Mouse (Mus musculus) cerebellum, adult 2 months (tissue): ENCODE data around the gene Tbc1d16. TPM values are rescaled to one million over a fixed set of nuclear protein-coding genes. Genes with fewer than 3 reads are reported as not detected.
A peak's percentile ranks its signal among the peaks of the same experiment; 100 is the strongest.

Source experiments
- DNase-seq, 2 experiments: peaks; one replicate each; pipeline ENCODE4 v3.0.0; 2021
- H3K27ac ChIP-seq: fragments of 200-500 bp; 2 replicates; pipeline ENCODE4 v1.5.1; 2012; ENCODE audit warnings: low read length, control low read depth, inconsistent platforms; ENCODE audit not compliant: insufficient read depth
- H3K27me3 ChIP-seq: fragments of 200-500 bp; 2 replicates; pipeline ENCODE4 v1.6.1; 2012; ENCODE audit warnings: inconsistent platforms, mild to moderate bottlenecking, low read length, moderate library complexity; ENCODE audit not compliant: control insufficient read depth, insufficient read depth
- H3K4me1 ChIP-seq: fragments of 200-500 bp; 2 replicates; pipeline ENCODE4 v1.6.1; 2011; ENCODE audit warnings: low read length; ENCODE audit not compliant: control insufficient read depth, insufficient read depth
- H3K4me3 ChIP-seq: fragments of 200-500 bp; replicated peaks from 2 replicates; pipeline ENCODE3; 2011; ENCODE audit warnings: mild to moderate bottlenecking, low read depth, low read length, control low read depth; ENCODE audit not compliant: insufficient read depth
- CTCF ChIP-seq: fragments of 200-500 bp; IDR thresholded peaks from 2 replicates; pipeline ENCODE4 v1.5.1; 2011; ENCODE audit warnings: low read depth, mild to moderate bottlenecking, control low read depth, low read length, moderate library complexity, borderline replicate concordance; ENCODE audit not compliant: insufficient read depth
- POLR2A ChIP-seq: fragments of 200-500 bp; IDR thresholded peaks from 2 replicates; pipeline ENCODE4 v1.6.1; 2011; ENCODE audit warnings: low read length, control low read depth, borderline replicate concordance; ENCODE audit not compliant: insufficient read depth
- WGBS: fragments of 180-500 bp; shearing (Covaris S2); methylation state at CpG from one replicate; pipeline ENCODE4 v1.1.7; 2018; 5-methylcytosine and 5-hydroxymethylcytosine counted together
- polyA plus RNA-seq: library from polyadenylated mRNA; depleted of rRNA; stranded (reverse); fragments of >200 nt; gene quantifications from 2 replicates; pipeline ENCODE4 v1.2.3, GENCODE M21; 2012

Gene Tbc1d16
- polyA plus RNA-seq, 1 experiment, result 32.5 TPM

- DNase-seq, result peak; percentile 74 to 77
- H3K27me3 ChIP-seq, result no peaks in the 10 kb centered on the region
- TF ChIP-seq POLR2A (no peak), CTCF (peak; percentile 78)
- WGBS, result 43% methylated on average over 25 of the region's 25 CpGs
- peaks cover 49% of the 10 kb centered on the region for H3K4me1 ChIP-seq
- no peak overlapping the region for H3K4me3 ChIP-seq
- no peak overlapping the region for H3K27ac ChIP-seq
Observed at GRCm38 (mm10) chr11:119186989-119187799, 41.1 kb downstream of the Tbc1d16 start.

- WGBS, result 46% methylated on average over 3 of the region's 3 CpGs
- TF ChIP-seq POLR2A, result no peak
- Histone ChIP-seq H3K27ac (no peak overlapping the region), H3K27me3 (no peaks in the 10 kb centered on the region), H3K4me1 (peaks cover 56% of the 10 kb centered on the region), H3K4me3 (no peak overlapping the region)
- DNase-seq, result no peak
Observed at GRCm38 (mm10) chr11:119186381-119186780, 41.9 kb downstream of the Tbc1d16 start.

- DNase-seq, result no peak
- no peaks in the 10 kb centered on the region for H3K27me3 ChIP-seq
- H3K27ac ChIP-seq, result no peak overlapping the region
- TF ChIP-seq CTCF, result no peak
- TF ChIP-seq POLR2A, result no peak
- H3K4me3 ChIP-seq, result no peak overlapping the region
- H3K4me1 ChIP-seq, result peaks cover 53% of the 10 kb centered on the region
- 43% methylated on average over 15 of the region's 15 CpGs for WGBS
Observed at GRCm38 (mm10) chr11:119183684-119184310, 44.5 kb downstream of the Tbc1d16 start.

- H3K4me3 ChIP-seq, result no peak overlapping the region
- H3K4me1 ChIP-seq, result peaks cover 41% of the 10 kb centered on the region
- WGBS, result 51% methylated on average over 12 of the region's 12 CpGs
- H3K27ac ChIP-seq, result no peak overlapping the region
- no peaks in the 10 kb centered on the region for H3K27me3 ChIP-seq
- no peak for DNase-seq
- no peak for TF ChIP-seq CTCF
- TF ChIP-seq POLR2A, result no peak
Observed at GRCm38 (mm10) chr11:119181861-119182395, 46.4 kb downstream of the Tbc1d16 start.

GRCm38 (mm10) chr11:119180824-119181582, 47.3 kb downstream of the Tbc1d16 start:
- Histone ChIP-seq H3K4me3 (no peak overlapping the region), H3K27me3 (no peaks in the 10 kb centered on the region), H3K4me1 (peaks cover 43% of the 10 kb centered on the region), H3K27ac (no peak overlapping the region)
- TF ChIP-seq CTCF (no peak), POLR2A (no peak)
- 71% methylated on average over 14 of the region's 14 CpGs for WGBS
- DNase-seq, result no peak

GRCm38 (mm10) chr11:119178317-119178716, 50.0 kb downstream of the Tbc1d16 start:
- no peak for TF ChIP-seq POLR2A
- TF ChIP-seq CTCF, result no peak

GRCm38 (mm10) chr11:119176389-119177179, 51.7 kb downstream of the Tbc1d16 start:
- Histone ChIP-seq H3K4me3 (no peak overlapping the region), H3K27me3 (no peaks in the 10 kb centered on the region), H3K27ac (no peak overlapping the region), H3K4me1 (peaks cover 26% of the 10 kb centered on the region)
- 68% methylated on average over 27 of the region's 27 CpGs for WGBS
- DNase-seq, result no peak
- TF ChIP-seq POLR2A (no peak), CTCF (no peak)

More at GRCm38 (mm10) chr11:119178317-119178716, 50.0 kb downstream of the Tbc1d16 start:
- H3K27ac ChIP-seq, result no peak overlapping the region
- 84% methylated on average over 8 of the region's 8 CpGs for WGBS
- H3K27me3 ChIP-seq, result no peaks in the 10 kb centered on the region
- H3K4me1 ChIP-seq, result peaks cover 36% of the 10 kb centered on the region
- no peak overlapping the region for H3K4me3 ChIP-seq
- no peak for DNase-seq
